Mouse (Mus musculus): ENCODE data around the gene Psmb9.
"Not testable (repeated sequence)": the region's sequence is repeated elsewhere in the genome, so short reads cannot be mapped to it uniquely, and the experiment has no call there.

GRCm38 (mm10) chr17:34220401-34220800 is 32.8 kb upstream of the Psmb9 start:
- TF ChIP-seq GATA1 (IDR thresholded peaks at IDR 0.05; ENCODE audit: borderline replicate concordance, low read length); FLI1 (IDR thresholded peaks at IDR 0.05; ENCODE audit: low read length): not testable (repeated sequence)
